8 mouse cellular contexts compared by ENCODE assay signal in the genomic region with DNA sequence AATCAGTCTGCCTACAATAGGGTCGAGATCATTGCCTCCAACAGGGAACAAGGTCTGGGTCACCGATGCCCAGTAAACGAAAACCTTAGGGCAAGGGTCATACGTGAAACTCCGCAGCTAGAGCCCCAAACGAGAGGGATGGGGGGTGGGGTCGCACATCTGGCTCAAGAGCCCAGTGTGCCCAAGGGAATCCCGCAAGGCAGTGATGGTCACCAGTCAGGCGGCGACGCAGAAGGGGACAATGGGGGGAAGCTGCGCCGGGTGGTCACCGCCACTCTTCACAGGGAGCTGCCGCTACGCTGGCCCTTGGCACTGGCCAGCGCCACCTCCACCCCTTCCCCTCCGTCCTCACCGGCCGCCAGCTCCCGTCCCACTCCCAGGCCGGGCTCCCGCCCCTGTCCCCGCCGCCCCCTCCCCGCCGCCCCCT. TPM values are rescaled to one million over a fixed set of nuclear protein-coding genes. Genes with fewer than 3 reads are reported as not detected.
DNase-seq lines count a peak whose midpoint lies in the region; ATAC-seq and TF ChIP-seq lines count a peak whose summit lies in the region.

No protein-coding gene starts in this region.

- ATAC-seq in cerebellum, adult (ENCODE audit: insufficient number of reproducible peaks, low FRiP score, low TSS enrichment) = no peak
- peak; percentile 41 for ATAC-seq in midbrain, postnatal 0 days (ENCODE audit: low FRiP score)
- ATAC-seq in activated CD4-positive, CD25-positive, alpha-beta regulatory T cell, adult 4 months = no peak

- no peaks in the 10 kb centered on the region for H3K27me3 ChIP-seq in C2C12 (ENCODE audit: control insufficient read depth, insufficient read depth, insufficient read length)
- no peaks in the 10 kb centered on the region for H3K27me3 ChIP-seq in limb, embryonic 10.5 days (ENCODE audit: low read depth, poor library complexity, severe bottlenecking)
- no peaks in the 10 kb centered on the region for H3K27me3 ChIP-seq in midbrain, postnatal 0 days (ENCODE audit: insufficient read depth, low read length)

- no peak for TF ChIP-seq POLR2A in cortical plate, adult 2 months (IDR thresholded peaks at IDR 0.05; ENCODE audit: extremely low read depth, insufficient read depth, low read length)

- H3K4me3 ChIP-seq in C2C12 (ENCODE audit: insufficient read depth, poor library complexity, severe bottlenecking) = peak overlapping the region; percentile 65
- peak overlapping the region; percentile 82 for H3K4me3 ChIP-seq in cortical plate, adult 2 months (ENCODE audit: insufficient read depth, low read length)
- H3K4me3 ChIP-seq in limb, embryonic 10.5 days = peak overlapping the region; percentile 96
- H3K4me3 ChIP-seq in midbrain, postnatal 0 days (ENCODE audit: low read depth, low read length) = peak overlapping the region; percentile 83

- H3ac ChIP-seq in C2C12 (ENCODE audit: control insufficient read depth, insufficient read length, low read depth) = peak overlapping the region; percentile 72

- peak overlapping the region; percentile 79 for H3K4me2 ChIP-seq in midbrain, postnatal 0 days (ENCODE audit: low read depth, low read length, poor library complexity, severe bottlenecking)

- no peaks in the 10 kb centered on the region for H3K9me3 ChIP-seq in limb, embryonic 10.5 days (replicated peaks)
- no peaks in the 10 kb centered on the region for H3K9me3 ChIP-seq in midbrain, postnatal 0 days (ENCODE audit: low read length)

- peaks cover 36% of the 10 kb centered on the region for H3K79me2 ChIP-seq in C2C12 (ENCODE audit: control insufficient read depth, insufficient read depth)

- H3K79me3 ChIP-seq in C2C12 (ENCODE audit: low read depth) = peaks cover 12% of the 10 kb centered on the region

- WGBS in limb, embryonic 10.5 days = under 1% methylated on average over 22 of the region's 27 CpGs
- WGBS in midbrain, postnatal 0 days = under 1% methylated on average over 18 of the region's 27 CpGs

- peaks cover 20% of the 10 kb centered on the region for H3K36me3 ChIP-seq in C2C12 (ENCODE audit: control insufficient read depth, insufficient read depth)
- H3K36me3 ChIP-seq in limb, embryonic 10.5 days = peaks cover 49% of the 10 kb centered on the region
- H3K36me3 ChIP-seq in midbrain, postnatal 0 days (ENCODE audit: insufficient read depth, low read length) = peaks cover 20% of the 10 kb centered on the region

- H3K9ac ChIP-seq in midbrain, postnatal 0 days (replicated peaks; ENCODE audit: low read length, poor library complexity, severe bottlenecking) = peak overlapping the region; percentile 98

- no peak overlapping the region for H3K27ac ChIP-seq in cortical plate, adult 2 months (ENCODE audit: insufficient read depth, low read length)
- peak overlapping the region; percentile 98 for H3K27ac ChIP-seq in limb, embryonic 10.5 days
- H3K27ac ChIP-seq in midbrain, postnatal 0 days (ENCODE audit: low read depth, low read length) = peak overlapping the region; percentile 95

- DNase-seq in cerebellum, adult 11-12 months = peak; percentile 69
- DNase-seq in heart, postnatal 4 days = peak; percentile 56
- no peak for DNase-seq in limb, embryonic 10.5 days (ENCODE audit: low spot score)
- peak; percentile 27 for DNase-seq in midbrain, postnatal 0 days (ENCODE audit: low spot score)

- H3K4me1 ChIP-seq in cortical plate, adult 2 months (ENCODE audit: control insufficient read depth, insufficient read depth, low read length) = peaks cover 4% of the 10 kb centered on the region
- H3K4me1 ChIP-seq in limb, embryonic 10.5 days = peaks cover 20% of the 10 kb centered on the region
- peaks cover 5% of the 10 kb centered on the region for H3K4me1 ChIP-seq in midbrain, postnatal 0 days (ENCODE audit: insufficient read depth, low read length)

- no peak for TF ChIP-seq CTCF in C2C12 (IDR thresholded peaks at IDR 0.05; ENCODE audit: control insufficient read depth, insufficient read depth, insufficient read length)
- no peak for TF ChIP-seq CTCF in cortical plate, adult 2 months (IDR thresholded peaks at IDR 0.05; ENCODE audit: extremely low read depth, insufficient read depth, low read length)
- TF ChIP-seq CTCF in midbrain, postnatal 0 days (IDR thresholded peaks at IDR 0.05) = no peak

TF ChIP-seq in C2C12, 6 proteins besides CTCF, POLR2A, EP300 and RAD21:
- no peak for TF ChIP-seq CEBPB (IDR thresholded peaks at IDR 0.05; ENCODE audit: low read depth)
- TF ChIP-seq FOSL1 (IDR thresholded peaks at IDR 0.05; ENCODE audit: insufficient read depth, low read length, poor library complexity, severe bottlenecking) = no peak
- no peak for TF ChIP-seq MAX (IDR thresholded peaks at IDR 0.05)
- TF ChIP-seq MYOD1 (IDR thresholded peaks at IDR 0.05; ENCODE audit: control insufficient read depth, insufficient read length, low read depth) = no peak
- no peak for TF ChIP-seq USF1 (IDR thresholded peaks at IDR 0.05; ENCODE audit: low read depth)
TF ChIP-seq in C2C12: peak in this region for 0.

RNA-seq across cellular contexts. Expression of a gene that starts 0.5 kb away (rescaled TPM):
- 18.0 TPM for polyA plus RNA-seq in C2C12 (2012; fragmentation: generic; extraction: Trizol)
- 28.2 and 30.5 TPM in 2 replicates for polyA plus RNA-seq in cortical plate, adult 2 months (2012; rRNA removed)
- total RNA-seq in heart, postnatal 4 days (2021) = 10 to 100 TPM; 20.6 to 25.2 TPM
- 17.3 and 23.5 TPM in 2 replicates for polyA plus RNA-seq in limb, embryonic 10.5 days (2016; fragmentation: Nextera tagmentation; extraction: Ambion mirVana)
- 23.2 and 46.8 TPM in 2 replicates for total RNA-seq in midbrain, postnatal 0 days (2014; rRNA removed)
- 18.2 and 20.2 TPM in 2 replicates for polyA plus RNA-seq in midbrain, postnatal 0 days (2015; fragmentation: Nextera tagmentation; extraction: Ambion mirVana)
- 10 to 100 TPM; 13.9 to 18.5 TPM for polyA plus RNA-seq in activated CD4-positive, CD25-positive, alpha-beta regulatory T cell, adult 4 months (2017; shearing (Covaris generic))

RNA-seq across cellular contexts. Expression of a gene that starts 0.9 kb away (rescaled TPM):
- 10.8 TPM for polyA plus RNA-seq in C2C12 (2012; fragmentation: generic; extraction: Trizol)
- 44.3 and 45.6 TPM in 2 replicates for polyA plus RNA-seq in cortical plate, adult 2 months (2012; rRNA removed)
- 10 to 100 TPM; 36.3 to 39.4 TPM for total RNA-seq in heart, postnatal 4 days (2021)
- polyA plus RNA-seq in limb, embryonic 10.5 days (2016; fragmentation: Nextera tagmentation; extraction: Ambion mirVana) = 52.0 and 61.2 TPM in 2 replicates
- total RNA-seq in midbrain, postnatal 0 days (2014; rRNA removed) = 51.4 and 53.4 TPM in 2 replicates
- 70.5 and 84.6 TPM in 2 replicates for polyA plus RNA-seq in midbrain, postnatal 0 days (2015; fragmentation: Nextera tagmentation; extraction: Ambion mirVana)
- 10 to 100 TPM; 26.5 to 29.6 TPM for polyA plus RNA-seq in activated CD4-positive, CD25-positive, alpha-beta regulatory T cell, adult 4 months (2017; shearing (Covaris generic))

RNA-seq across cellular contexts. Expression of a gene that starts 30.0 kb away (rescaled TPM):
- polyA plus RNA-seq in C2C12 (2012; fragmentation: generic; extraction: Trizol) = 737 TPM
- polyA plus RNA-seq in cortical plate, adult 2 months (2012; rRNA removed) = 16.0 and 18.3 TPM in 2 replicates
- total RNA-seq in heart, postnatal 4 days (2021) = 100 to 1,000 TPM; 111 to 124 TPM
- 4.7 and 6.0 TPM in 2 replicates for polyA plus RNA-seq in limb, embryonic 10.5 days (2016; fragmentation: Nextera tagmentation; extraction: Ambion mirVana)
- 5.2 and 5.3 TPM in 2 replicates for total RNA-seq in midbrain, postnatal 0 days (2014; rRNA removed)
- 4.2 and 5.2 TPM in 2 replicates for polyA plus RNA-seq in midbrain, postnatal 0 days (2015; fragmentation: Nextera tagmentation; extraction: Ambion mirVana)
- polyA plus RNA-seq in activated CD4-positive, CD25-positive, alpha-beta regulatory T cell, adult 4 months (2017; shearing (Covaris generic)) = 1 to 10 TPM in 1 of 2 experiments, under 1 TPM in 1; 0.66 to 1.1 TPM

RNA-seq across cellular contexts. Expression of a gene that starts 49.2 kb away (rescaled TPM):
- polyA plus RNA-seq in C2C12 (2012; fragmentation: generic; extraction: Trizol) = 50.2 TPM
- 103 and 117 TPM in 2 replicates for polyA plus RNA-seq in cortical plate, adult 2 months (2012; rRNA removed)
- 10 to 100 TPM; 57.1 to 67.0 TPM for total RNA-seq in heart, postnatal 4 days (2021)
- 26.0 and 28.6 TPM in 2 replicates for polyA plus RNA-seq in limb, embryonic 10.5 days (2016; fragmentation: Nextera tagmentation; extraction: Ambion mirVana)
- total RNA-seq in midbrain, postnatal 0 days (2014; rRNA removed) = 107 and 115 TPM in 2 replicates
- 46.7 and 50.8 TPM in 2 replicates for polyA plus RNA-seq in midbrain, postnatal 0 days (2015; fragmentation: Nextera tagmentation; extraction: Ambion mirVana)
- 10 to 100 TPM; 36.5 to 43.0 TPM for polyA plus RNA-seq in activated CD4-positive, CD25-positive, alpha-beta regulatory T cell, adult 4 months (2017; shearing (Covaris generic))

Comparison
In these comparisons a context has a peak if more than half of its experiments do, and no peak if none do; other contexts are left out.
1. RNA of a gene that starts 30.0 kb away (polyA plus RNA-seq): 737 TPM in C2C12 (single experiment); 16.0 to 18.3 TPM in cortical plate, adult 2 months, 4.7 to 6.0 TPM in limb, embryonic 10.5 days, 4.2 to 5.2 TPM in midbrain, postnatal 0 days and 0.66 to 1.1 TPM in activated CD4-positive, CD25-positive, alpha-beta regulatory T cell, adult 4 months; every median in the first group is over 10 times any median in the second.
2. Peak in every context shown above with its lines, with median percentiles within 50 percentile points of each other: H3K4me3 ChIP-seq.